Mouse (Mus musculus) CD4-positive helper T cell, adult 2 months (primary cell): ENCODE measurements around the gene Trpm3.

ENCODE experiments used
- DNase-seq: peaks from one replicate; pipeline ENCODE4 v3.0.0-alpha.2; 2012; ENCODE audit warnings: low read depth, missing footprints, low spot score

Trpm3 gene

GRCm38 (mm10) chr19:22138590-22139421 lies at the start of gene Trpm3:
Gene Trpm3, plus strand, starts transcription at chr19:22139046.
- DNase-seq, result no peak

GRCm38 (mm10) chr19:22100582-22100981 lies 38.3 kb upstream of the Trpm3 start:
- no peak for DNase-seq

- no peak for DNase-seq
Measured at GRCm38 (mm10) chr19:22103865-22104264, 35.0 kb upstream of the Trpm3 start.

GRCm38 (mm10) chr19:22104848-22105484 lies 33.9 kb upstream of the Trpm3 start:
- DNase-seq, result no peak

GRCm38 (mm10) chr19:22105648-22106047 lies 33.2 kb upstream of the Trpm3 start:
- no peak for DNase-seq

- DNase-seq, result no peak
Measured at GRCm38 (mm10) chr19:22108893-22109463, 29.9 kb upstream of the Trpm3 start.

- DNase-seq, result no peak
Measured at GRCm38 (mm10) chr19:22120976-22121375, 17.9 kb upstream of the Trpm3 start.

GRCm38 (mm10) chr19:22121631-22122030 lies 17.2 kb upstream of the Trpm3 start:
- no peak for DNase-seq

GRCm38 (mm10) chr19:22132626-22133025 lies 6.2 kb upstream of the Trpm3 start:
- no peak for DNase-seq

GRCm38 (mm10) chr19:22178549-22178948 lies 39.7 kb downstream of the Trpm3 start:
- DNase-seq, result no peak

GRCm38 (mm10) chr19:22179017-22179416 lies 40.2 kb downstream of the Trpm3 start:
- no peak for DNase-seq

GRCm38 (mm10) chr19:22180136-22180535 lies 41.3 kb downstream of the Trpm3 start:
- no peak for DNase-seq

- no peak for DNase-seq
Measured at GRCm38 (mm10) chr19:22189716-22190115, 50.9 kb downstream of the Trpm3 start.

GRCm38 (mm10) chr19:22222520-22222919 lies 83.7 kb downstream of the Trpm3 start:
- no peak for DNase-seq

- DNase-seq, result no peak
Measured at GRCm38 (mm10) chr19:22234187-22234586, 95.3 kb downstream of the Trpm3 start.

GRCm38 (mm10) chr19:22249076-22249475 lies 110.2 kb downstream of the Trpm3 start:
- no peak for DNase-seq

GRCm38 (mm10) chr19:22272916-22273315 lies 134.1 kb downstream of the Trpm3 start:
- no peak for DNase-seq

- DNase-seq, result no peak
Measured at GRCm38 (mm10) chr19:22284651-22285050, 145.8 kb downstream of the Trpm3 start.

GRCm38 (mm10) chr19:22292671-22293070 lies 153.8 kb downstream of the Trpm3 start:
- no peak for DNase-seq

GRCm38 (mm10) chr19:22300906-22301305 lies 162.1 kb downstream of the Trpm3 start:
- DNase-seq, result no peak

GRCm38 (mm10) chr19:22303021-22303951 lies 164.4 kb downstream of the Trpm3 start:
- no peak for DNase-seq
